Mouse (Mus musculus): ENCODE measurements at regions not wholly inside any gene's neighbourhood (a gene's known extent, or its start where the extent isn't known, plus 50 kb on each side); places are given as distances from the start of the nearest gene placed in this dataset.

- H3K9me3 ChIP-seq (replicated peaks): no peaks in the 10 kb centered on the region
- peaks cover 5% of the 10 kb centered on the region; the same call in 1 of the 2 replicates for H3K4me1 ChIP-seq
- H3K27me3 ChIP-seq: no peaks in the 10 kb centered on the region
- H3K27ac ChIP-seq: no peak overlapping the region
- no peaks in the 10 kb centered on the region for H3K36me3 ChIP-seq
- no peak for ATAC-seq (ENCODE audit: low FRiP score)
- H3K4me2 ChIP-seq (replicated peaks): no peak overlapping the region
- no peak overlapping the region for H3K4me3 ChIP-seq
- WGBS: 55% methylated on average over 6 of the region's 6 CpGs
- no peak overlapping the region for H3K9ac ChIP-seq
These were observed 86.8 kb downstream of the Cartpt start for GRCm38 (mm10) chr13:99814033-99814556.

GRCm38 (mm10) chr13:99794448-99794847 lies 106.4 kb downstream of the Cartpt start:
- Histone ChIP-seq H3K27ac (no peak overlapping the region), H3K4me3 (no peak overlapping the region), H3K9me3 (replicated peaks) (no peaks in the 10 kb centered on the region), H3K9ac (no peak overlapping the region), H3K36me3 (no peaks in the 10 kb centered on the region), H3K4me2 (replicated peaks) (no peak overlapping the region), H3K27me3 (no peaks in the 10 kb centered on the region), H3K4me1 (peaks cover 12% of the 10 kb centered on the region)
- 69% methylated on average over 6 of the region's 6 CpGs for WGBS
- no peak for ATAC-seq (ENCODE audit: low FRiP score)

GRCm38 (mm10) chr13:99793786-99794435 lies 107.0 kb downstream of the Cartpt start:
- H3K9me3 ChIP-seq (replicated peaks): no peaks in the 10 kb centered on the region
- H3K4me2 ChIP-seq (replicated peaks): no peak overlapping the region
- ATAC-seq (ENCODE audit: low FRiP score): peak; percentile 35
- no peak overlapping the region for H3K27ac ChIP-seq
- peaks cover 12% of the 10 kb centered on the region for H3K4me1 ChIP-seq
- no peaks in the 10 kb centered on the region for H3K36me3 ChIP-seq
- H3K27me3 ChIP-seq: no peaks in the 10 kb centered on the region
- no peak overlapping the region for H3K9ac ChIP-seq
- WGBS: 62% methylated on average over 7 of the region's 7 CpGs
- H3K4me3 ChIP-seq: no peak overlapping the region

GRCm38 (mm10) chr13:99793001-99793400 lies 107.9 kb downstream of the Cartpt start:
- H3K27ac ChIP-seq: no peak overlapping the region
- ATAC-seq (ENCODE audit: low FRiP score): no peak
- H3K9ac ChIP-seq: no peak overlapping the region
- peaks cover 12% of the 10 kb centered on the region for H3K4me1 ChIP-seq
- no peaks in the 10 kb centered on the region for H3K9me3 ChIP-seq (replicated peaks)
- H3K36me3 ChIP-seq: no peaks in the 10 kb centered on the region
- H3K27me3 ChIP-seq: no peaks in the 10 kb centered on the region
- H3K4me2 ChIP-seq (replicated peaks): no peak overlapping the region
- H3K4me3 ChIP-seq: no peak overlapping the region
- 80% methylated on average over 6 of the region's 6 CpGs for WGBS

- whole genome bisulfite sequencing: 86% methylated on average over 5 of the region's 5 CpGs
- no peak for ATAC-seq (ENCODE audit: low FRiP score)
These were observed 109.9 kb downstream of the Cartpt start for GRCm38 (mm10) chr13:99790951-99791350.

GRCm38 (mm10) chr13:99787760-99788159 lies 113.1 kb downstream of the Cartpt start:
- Histone ChIP-seq H3K27ac (no peak overlapping the region), H3K4me1 (peaks cover 13% of the 10 kb centered on the region; the same call in 1 of the 2 replicates), H3K36me3 (no peaks in the 10 kb centered on the region), H3K4me3 (no peak overlapping the region), H3K9me3 (replicated peaks) (no peaks in the 10 kb centered on the region), H3K9ac (no peak overlapping the region), H3K27me3 (no peaks in the 10 kb centered on the region), H3K4me2 (replicated peaks) (no peak overlapping the region)
- 42% methylated on average over 4 of the region's 4 CpGs for WGBS
- ATAC-seq (ENCODE audit: low FRiP score): no peak

More at GRCm38 (mm10) chr13:99790951-99791350, 109.9 kb downstream of the Cartpt start:
- H3K9ac ChIP-seq: no peak overlapping the region
- peaks cover 16% of the 10 kb centered on the region for H3K4me1 ChIP-seq
- no peak overlapping the region for H3K4me3 ChIP-seq
- H3K4me2 ChIP-seq (replicated peaks): no peak overlapping the region
- H3K27ac ChIP-seq: no peak overlapping the region
- H3K36me3 ChIP-seq: no peaks in the 10 kb centered on the region
- no peaks in the 10 kb centered on the region for H3K27me3 ChIP-seq
- no peaks in the 10 kb centered on the region for H3K9me3 ChIP-seq (replicated peaks)

GRCm38 (mm10) chr13:99785427-99785826 lies 115.5 kb downstream of the Cartpt start:
- no peaks in the 10 kb centered on the region for H3K9me3 ChIP-seq (replicated peaks)
- WGBS: 82% methylated on average over 4 of the region's 4 CpGs
- no peak overlapping the region for H3K4me3 ChIP-seq
- no peaks in the 10 kb centered on the region for H3K36me3 ChIP-seq
- no peak overlapping the region for H3K27ac ChIP-seq
- no peak overlapping the region for H3K4me2 ChIP-seq (replicated peaks)
- ATAC-seq (ENCODE audit: low FRiP score): peak; percentile 34; the same call in 1 of the 2 replicates
- H3K9ac ChIP-seq: no peak overlapping the region
- peaks cover 28% of the 10 kb centered on the region for H3K4me1 ChIP-seq
- no peaks in the 10 kb centered on the region for H3K27me3 ChIP-seq

GRCm38 (mm10) chr13:99784314-99784713 lies 116.6 kb downstream of the Cartpt start:
- Histone ChIP-seq H3K36me3 (no peaks in the 10 kb centered on the region), H3K27me3 (no peaks in the 10 kb centered on the region), H3K27ac (no peak overlapping the region), H3K9ac (no peak overlapping the region), H3K4me1 (peaks cover 28% of the 10 kb centered on the region), H3K4me3 (no peak overlapping the region), H3K9me3 (replicated peaks) (no peaks in the 10 kb centered on the region), H3K4me2 (replicated peaks) (no peak overlapping the region)
- ATAC-seq (ENCODE audit: low FRiP score): no peak
- 84% methylated on average over 2 of the region's 2 CpGs for WGBS

- H3K9me3 ChIP-seq (replicated peaks): no peaks in the 10 kb centered on the region
- H3K4me2 ChIP-seq (replicated peaks): no peak overlapping the region
- no peaks in the 10 kb centered on the region for H3K27me3 ChIP-seq
- no peak for ATAC-seq (ENCODE audit: low FRiP score)
- H3K9ac ChIP-seq: no peak overlapping the region
- no peak overlapping the region for H3K27ac ChIP-seq
- H3K4me1 ChIP-seq: peaks cover 28% of the 10 kb centered on the region
- H3K4me3 ChIP-seq: no peak overlapping the region
- 67% methylated on average over 15 of the region's 15 CpGs for WGBS
- H3K36me3 ChIP-seq: no peaks in the 10 kb centered on the region
These were observed 117.8 kb downstream of the Cartpt start for GRCm38 (mm10) chr13:99782883-99783721.

GRCm38 (mm10) chr13:99781616-99782015 lies 119.3 kb downstream of the Cartpt start:
- Histone ChIP-seq H3K27me3 (no peaks in the 10 kb centered on the region), H3K4me3 (no peak overlapping the region), H3K4me2 (replicated peaks) (peak overlapping the region; percentile 24; the same call in 1 of the 2 replicates), H3K9ac (no peak overlapping the region), H3K9me3 (replicated peaks) (no peaks in the 10 kb centered on the region), H3K4me1 (peaks cover 24% of the 10 kb centered on the region), H3K36me3 (no peaks in the 10 kb centered on the region), H3K27ac (0 out of 2 replicates have a peak overlapping the region, but pooled peaks have one; percentile 45)
- ATAC-seq (ENCODE audit: low FRiP score): no peak
- 71% methylated on average over 4 of the region's 4 CpGs for WGBS

- 12% methylated on average over 16 of the region's 16 CpGs for WGBS
- Histone ChIP-seq H3K9ac (no peak overlapping the region), H3K36me3 (no peaks in the 10 kb centered on the region), H3K9me3 (replicated peaks) (no peaks in the 10 kb centered on the region), H3K4me3 (no peak overlapping the region), H3K27me3 (no peaks in the 10 kb centered on the region), H3K4me2 (replicated peaks) (peak overlapping the region; percentile 24), H3K4me1 (peaks cover 24% of the 10 kb centered on the region), H3K27ac (peak overlapping the region; percentile 46)
- ATAC-seq (ENCODE audit: low FRiP score): peak; percentile 78
These were observed 120.0 kb downstream of the Cartpt start for GRCm38 (mm10) chr13:99780751-99781460.

GRCm38 (mm10) chr13:99778747-99779146 lies 122.1 kb downstream of the Cartpt start:
- Histone ChIP-seq H3K9ac (no peak overlapping the region), H3K9me3 (replicated peaks) (no peaks in the 10 kb centered on the region), H3K4me1 (peaks cover 18% of the 10 kb centered on the region), H3K27ac (no peak overlapping the region), H3K4me2 (replicated peaks) (no peak overlapping the region), H3K27me3 (no peaks in the 10 kb centered on the region), H3K4me3 (no peak overlapping the region), H3K36me3 (no peaks in the 10 kb centered on the region)
- WGBS: 79% methylated on average over 2 of the region's 2 CpGs
- no peak for ATAC-seq (ENCODE audit: low FRiP score)
